Mouse (Mus musculus) testis, adult 2 months (tissue): ENCODE measurements around the gene Zkscan2.

Experiments
- CTCF ChIP-seq: fragments of 200-500 bp; IDR thresholded peaks from 2 replicates; pipeline ENCODE4 v1.5.1; 2012; ENCODE audit warnings: low read depth, mild to moderate bottlenecking, inconsistent platforms, low read length, moderate library complexity; ENCODE audit not compliant: control insufficient read depth, insufficient read depth, insufficient replicate concordance
- POLR2A ChIP-seq: fragments of 200-500 bp; IDR thresholded peaks from 2 replicates; pipeline ENCODE4 v1.6.1; 2012; ENCODE audit warnings: low read depth, mild to moderate bottlenecking, inconsistent platforms, low read length, moderate library complexity; ENCODE audit not compliant: control insufficient read depth

GRCm38 (mm10) chr7:123429624-123430410 lies 70.4 kb downstream of the Zkscan2 start:
- TF ChIP-seq CTCF (no peak), POLR2A (no peak)
